Mouse (Mus musculus): Measurements from ENCODE around the gene Pkd1l2.

DNA sequence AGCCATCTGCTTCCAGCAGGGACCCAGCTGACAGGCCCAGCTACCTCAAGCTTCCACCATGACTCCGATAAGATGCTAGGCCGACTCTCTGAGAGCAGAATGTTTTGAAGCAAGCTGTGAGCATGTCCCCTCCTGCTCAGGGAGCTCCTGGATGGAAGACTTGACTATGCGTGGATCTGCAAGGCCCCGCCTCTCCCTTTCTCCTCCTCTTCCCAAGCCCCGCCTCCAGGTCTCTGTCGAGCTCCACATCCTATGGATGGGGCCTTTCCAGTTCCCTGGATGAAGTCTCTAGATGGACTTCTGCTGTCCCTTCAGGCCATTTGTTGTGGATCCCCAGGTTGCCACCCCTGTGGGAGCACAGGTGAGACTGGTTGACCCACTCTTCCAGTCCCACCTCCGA, 23.2 kb downstream of the Pkd1l2 start:
- TF ChIP-seq CTCF (IDR thresholded peaks at IDR 0.05; ENCODE audit: borderline replicate concordance, insufficient read depth, low read depth, low read length) (no peak), POLR2A (IDR thresholded peaks at IDR 0.05; ENCODE audit: borderline replicate concordance, insufficient read depth, low read length) (no peak)

Measured in cerebellum, adult 2 months (tissue).